Mouse (Mus musculus) testis, adult 2 months (tissue): ENCODE data around the gene Sema3b.

Experiments
- CTCF ChIP-seq: fragments of 200-500 bp; IDR thresholded peaks from 2 replicates; pipeline ENCODE4 v1.5.1; 2012; ENCODE audit warnings: low read depth, mild to moderate bottlenecking, inconsistent platforms, low read length, moderate library complexity; ENCODE audit not compliant: control insufficient read depth, insufficient read depth, insufficient replicate concordance
- POLR2A ChIP-seq: fragments of 200-500 bp; IDR thresholded peaks from 2 replicates; pipeline ENCODE4 v1.6.1; 2012; ENCODE audit warnings: low read depth, mild to moderate bottlenecking, inconsistent platforms, low read length, moderate library complexity; ENCODE audit not compliant: control insufficient read depth

DNA sequence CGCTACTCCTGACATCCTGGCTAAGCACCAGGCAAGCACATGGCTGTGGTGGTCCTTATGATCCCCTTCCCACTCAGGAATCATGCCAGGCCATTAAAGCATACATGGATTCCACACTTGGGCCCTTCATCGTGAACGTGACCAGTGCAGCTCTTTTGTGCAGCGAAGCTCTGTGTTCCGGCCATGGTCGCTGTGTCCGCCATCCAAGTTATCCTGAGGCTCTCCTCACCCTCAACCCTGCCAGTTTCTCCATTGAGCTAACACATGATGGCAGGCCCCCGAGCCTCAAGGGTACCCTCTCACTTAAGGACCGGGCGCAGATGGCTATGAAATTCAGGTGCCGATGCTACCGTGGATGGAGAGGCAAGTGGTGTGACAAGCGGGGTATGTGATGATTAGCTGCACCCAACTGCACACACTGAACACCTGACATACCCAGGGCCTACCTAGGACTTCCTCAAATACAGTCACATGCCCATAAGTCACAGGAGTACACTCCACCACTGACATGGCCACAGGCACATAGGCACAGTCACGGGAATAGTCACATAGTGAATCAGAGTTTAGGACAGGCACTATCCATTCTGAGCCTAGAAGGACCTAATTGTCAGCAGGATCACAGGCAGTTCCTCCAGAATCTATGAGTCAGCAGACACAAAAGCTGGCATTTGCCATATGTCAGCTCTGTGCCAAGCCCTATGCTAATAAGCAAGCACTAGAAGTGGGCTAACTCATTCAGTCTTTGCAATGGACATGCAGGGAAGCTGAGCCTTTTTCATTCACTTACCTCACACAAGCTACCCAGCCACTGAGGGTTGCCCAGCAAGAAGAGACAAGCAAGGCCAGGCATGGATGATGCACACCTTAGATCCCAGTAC is 29.8 kb downstream of the Sema3b start:
- TF ChIP-seq CTCF (no peak), POLR2A (no peak)
